Mouse (Mus musculus): ENCODE measurements around the gene Ldb3.

The Ldb3 gene

GRCm38 (mm10) chr14:34561647-34562046 is 26.8 kb downstream of the Ldb3 start:
- no peak for DNase-seq (ENCODE audit: low spot score in 2 of 2)

- no peak for DNase-seq (ENCODE audit: low spot score in 2 of 2)
These were observed 29.5 kb downstream of the Ldb3 start for GRCm38 (mm10) chr14:34558947-34559346.

GRCm38 (mm10) chr14:34555211-34555610 is 33.3 kb downstream of the Ldb3 start:
- DNase-seq (ENCODE audit: low spot score in 2 of 2), result no peak

- no peak for DNase-seq (ENCODE audit: low spot score in 2 of 2)
These were observed 34.4 kb downstream of the Ldb3 start for GRCm38 (mm10) chr14:34554047-34554446.

- no peak for DNase-seq (ENCODE audit: low spot score in 2 of 2)
These were observed 35.0 kb downstream of the Ldb3 start for GRCm38 (mm10) chr14:34553470-34553869.

GRCm38 (mm10) chr14:34552226-34552625 is 36.3 kb downstream of the Ldb3 start:
- DNase-seq (ENCODE audit: low spot score in 2 of 2), result no peak

- DNase-seq (ENCODE audit: low spot score in 2 of 2), result peak; percentile 19 to 45
These were observed 39.3 kb downstream of the Ldb3 start for GRCm38 (mm10) chr14:34549004-34549671.

- DNase-seq (ENCODE audit: low spot score in 2 of 2), result no peak
These were observed 40.0 kb downstream of the Ldb3 start for GRCm38 (mm10) chr14:34548391-34549001.

GRCm38 (mm10) chr14:34544545-34544944 is 43.9 kb downstream of the Ldb3 start:
- DNase-seq (ENCODE audit: low spot score in 2 of 2), result no peak

- DNase-seq (ENCODE audit: low spot score in 2 of 2), result no peak
These were observed 44.5 kb downstream of the Ldb3 start for GRCm38 (mm10) chr14:34544001-34544400.

- no peak for DNase-seq (ENCODE audit: low spot score in 2 of 2)
These were observed 44.9 kb downstream of the Ldb3 start for GRCm38 (mm10) chr14:34543596-34543995.

GRCm38 (mm10) chr14:34541896-34542295 is 46.6 kb downstream of the Ldb3 start:
- no peak for DNase-seq (ENCODE audit: low spot score in 2 of 2)

GRCm38 (mm10) chr14:34540685-34541162 is 47.8 kb downstream of the Ldb3 start:
- no peak for DNase-seq (ENCODE audit: low spot score in 2 of 2)

- DNase-seq (ENCODE audit: low spot score in 2 of 2), result no peak
These were observed 52.6 kb downstream of the Ldb3 start for GRCm38 (mm10) chr14:34535883-34536282.

GRCm38 (mm10) chr14:34533537-34533936 is 54.9 kb downstream of the Ldb3 start:
- DNase-seq (ENCODE audit: low spot score in 2 of 2), result no peak

- DNase-seq (ENCODE audit: low spot score in 2 of 2), result no peak
These were observed 55.9 kb downstream of the Ldb3 start for GRCm38 (mm10) chr14:34532536-34532935.

- DNase-seq (ENCODE audit: low spot score in 2 of 2), result no peak
These were observed 59.7 kb downstream of the Ldb3 start for GRCm38 (mm10) chr14:34528804-34529203.

GRCm38 (mm10) chr14:34522701-34523100 is 65.8 kb downstream of the Ldb3 start, which contains the start of gene 9230112D13Rik:
9230112D13Rik (minus strand) TSS chr14:34522801.
- no peak for DNase-seq (ENCODE audit: low spot score in 2 of 2)

- no peak for DNase-seq (ENCODE audit: low spot score in 2 of 2)
These were observed 70.4 kb downstream of the Ldb3 start for GRCm38 (mm10) chr14:34517959-34518544.

GRCm38 (mm10) chr14:34516960-34517577 is 71.4 kb downstream of the Ldb3 start:
- DNase-seq (ENCODE audit: low spot score in 2 of 2), result no peak

GRCm38 (mm10) chr14:34515860-34516259 is 72.6 kb downstream of the Ldb3 start:
- DNase-seq (ENCODE audit: low spot score in 2 of 2), result no peak

GRCm38 (mm10) chr14:34514120-34514519 is 74.4 kb downstream of the Ldb3 start:
- DNase-seq (ENCODE audit: low spot score in 2 of 2), result no peak

GRCm38 (mm10) chr14:34512602-34513001 is 75.9 kb downstream of the Ldb3 start:
- no peak for DNase-seq (ENCODE audit: low spot score in 2 of 2)

All from natural killer cell, adult 2 months (primary cell).